Mouse (Mus musculus) kidney, postnatal 0 days (tissue): ENCODE results near the gene Ece1. TPM values are rescaled to one million over a fixed set of nuclear protein-coding genes. Genes with fewer than 3 reads are reported as not detected.

Source experiments
- ATAC-seq: fragments of 200-750 bp; cut with Nextera tagmentation; replicated peaks from 2 replicates; pipeline ENCODE4 v1.8.0; 2017; ENCODE audit warnings: low read depth, moderate number of reproducible peaks, moderate TSS enrichment, moderate library complexity; ENCODE audit not compliant: low FRiP score
- DNase-seq: peaks from one replicate; pipeline ENCODE4 v3.0.0-alpha.2; 2016; ENCODE audit warnings: low spot score
- H3K27ac ChIP-seq: fragments of 300-500 bp; sonication (generic); 2 replicates; pipeline ENCODE4 v1.5.1; 2014; ENCODE audit warnings: mild to moderate bottlenecking
- H3K27me3 ChIP-seq: fragments of 300-500 bp; sonication (generic); 2 replicates; pipeline ENCODE4 v1.6.1; 2014; ENCODE audit warnings: low read length, mixed read lengths; ENCODE audit not compliant: insufficient read depth
- H3K36me3 ChIP-seq: fragments of 300-500 bp; sonication (generic); 2 replicates; pipeline ENCODE4 v1.6.1; 2014; ENCODE audit warnings: low read length, mixed read lengths; ENCODE audit not compliant: insufficient read depth
- H3K4me1 ChIP-seq: fragments of 300-500 bp; sonication (generic); replicated peaks from 2 replicates; pipeline ENCODE4 v1.6.1; 2014; ENCODE audit warnings: antibody characterized with exemption, low read length, mixed read lengths; ENCODE audit not compliant: insufficient read depth
- H3K4me2 ChIP-seq: fragments of 300-500 bp; sonication (generic); 2 replicates; pipeline ENCODE4 v1.6.1; 2014; ENCODE audit warnings: mild to moderate bottlenecking, low read length, moderate library complexity, mixed read lengths
- H3K4me3 ChIP-seq: fragments of 300-500 bp; sonication (generic); replicated peaks from 2 replicates; pipeline ENCODE4 v1.5.1; 2014; ENCODE audit warnings: low read depth, low read length
- H3K9ac ChIP-seq: fragments of 300-500 bp; sonication (generic); 2 replicates; pipeline ENCODE4 v1.6.1; 2014; ENCODE audit warnings: low read depth, low read length
- H3K9me3 ChIP-seq: fragments of 300-500 bp; sonication (generic); replicated peaks from 2 replicates; pipeline ENCODE4 v1.6.1; 2016; ENCODE audit warnings: low read length, inconsistent platforms, mixed read lengths
- CTCF ChIP-seq: IDR thresholded peaks from 2 replicates; pipeline ENCODE4 v1.5.1; 2016; ENCODE audit warnings: antibody characterized with exemption, low read depth, mild to moderate bottlenecking, moderate library complexity
- WGBS: fragments of 180-500 bp; shearing (Covaris S2); extraction: QIAGEN DNeasy Blood & Tissue Kit; methylation state at CpG from one replicate; pipeline ENCODE4 v1.1.7; 2014; 5-methylcytosine and 5-hydroxymethylcytosine counted together
- polyA plus RNA-seq: library from polyadenylated mRNA; unstranded; fragments of >200 nt; fragmentation: Nextera tagmentation; extraction: Ambion mirVana; gene quantifications from 2 replicates; pipeline ENCODE4 v1.2.1, GENCODE M21; 2015

Ece1 gene
- polyA plus RNA-seq, 1 experiment from 2014 or later = 40.8 TPM

DNA sequence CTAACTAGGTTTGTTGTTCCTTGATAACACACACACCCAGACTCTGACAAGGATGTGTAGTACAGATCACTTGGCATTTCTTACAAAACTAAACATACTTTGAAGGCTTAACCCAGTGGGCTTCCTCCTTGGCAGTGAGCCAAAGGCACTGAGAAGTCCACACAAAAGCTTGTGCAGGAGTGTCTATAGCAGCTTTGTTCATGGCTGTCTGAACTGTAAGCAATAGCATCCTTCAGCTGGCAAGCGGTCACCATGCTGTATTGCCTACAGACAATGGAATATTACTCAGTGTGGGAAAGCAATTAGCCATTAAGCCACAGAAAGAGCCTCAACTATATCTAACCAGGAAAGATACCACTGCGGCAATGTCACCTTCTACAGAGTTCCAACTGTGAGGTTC, 42.5 kb upstream of the Ece1 start:
- 94% methylated on average over 2 of the region's 2 CpGs for WGBS
- Histone ChIP-seq H3K4me1 (no peaks in the 10 kb centered on the region), H3K9ac (no peak overlapping the region), H3K9me3 (no peaks in the 10 kb centered on the region), H3K4me3 (no peak overlapping the region), H3K27ac (no peak overlapping the region), H3K36me3 (no peaks in the 10 kb centered on the region), H3K4me2 (no peak overlapping the region), H3K27me3 (no peaks in the 10 kb centered on the region)
- ATAC-seq = no peak
- TF ChIP-seq CTCF = no peak
- no peak for DNase-seq

- Histone ChIP-seq H3K27me3 (no peaks in the 10 kb centered on the region), H3K4me2 (no peak overlapping the region), H3K9ac (no peak overlapping the region), H3K4me3 (no peak overlapping the region), H3K36me3 (no peaks in the 10 kb centered on the region), H3K4me1 (no peaks in the 10 kb centered on the region), H3K9me3 (no peaks in the 10 kb centered on the region), H3K27ac (no peak overlapping the region)
- TF ChIP-seq CTCF = no peak
- no peak for ATAC-seq
- no peak for DNase-seq
- WGBS = 58% methylated on average over 3 of the region's 3 CpGs
Observed at GRCm38 (mm10) chr4:137820721-137821120, 41.3 kb upstream of the Ece1 start.

DNA sequence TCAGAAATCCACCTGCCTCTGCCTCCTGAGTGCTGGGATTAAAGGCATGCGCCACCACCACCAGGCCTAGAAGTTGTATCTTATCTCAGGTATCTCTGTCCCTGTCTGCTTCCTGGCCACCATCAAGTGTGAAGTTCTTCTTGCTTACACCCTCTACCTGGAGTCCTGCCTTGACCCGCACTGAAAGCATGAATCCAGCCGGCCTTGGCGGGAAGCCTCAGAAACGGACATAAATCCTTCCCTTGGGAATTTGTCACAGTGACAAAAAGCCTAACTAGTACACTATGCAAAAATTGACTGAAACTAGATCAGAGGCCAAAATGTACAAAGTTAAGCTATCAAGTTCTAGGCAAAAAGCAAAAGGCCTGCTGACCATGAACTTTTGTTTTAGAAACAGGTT, 39.5 kb upstream of the Ece1 start:
- Histone ChIP-seq H3K4me1 (no peaks in the 10 kb centered on the region), H3K9me3 (no peaks in the 10 kb centered on the region), H3K27ac (no peak overlapping the region), H3K4me2 (no peak overlapping the region), H3K27me3 (no peaks in the 10 kb centered on the region), H3K4me3 (no peak overlapping the region), H3K9ac (no peak overlapping the region), H3K36me3 (no peaks in the 10 kb centered on the region)
- DNase-seq (no peak), ATAC-seq (no peak)
- no peak for TF ChIP-seq CTCF
- WGBS = 87% methylated on average over 5 of the region's 5 CpGs

DNA sequence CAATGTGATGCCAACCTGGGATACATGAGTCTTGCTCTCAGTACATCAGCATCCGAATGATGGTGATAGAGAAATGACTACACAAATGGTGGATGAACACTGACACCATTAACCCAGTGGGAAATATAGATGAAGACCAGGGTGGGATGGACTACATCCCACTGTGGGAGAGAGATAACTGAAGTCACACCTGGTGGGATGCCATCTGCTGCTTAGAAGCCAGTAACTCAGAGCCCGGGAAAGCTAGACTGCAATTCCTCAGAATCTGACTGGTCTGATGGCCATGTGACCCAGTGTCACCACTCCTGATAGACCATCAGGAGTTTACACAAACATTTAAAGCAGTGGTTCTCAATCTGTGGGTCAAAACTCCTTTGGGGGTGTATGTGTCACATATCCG, 38.5 kb upstream of the Ece1 start:
- ATAC-seq = no peak
- H3K9me3 ChIP-seq = no peaks in the 10 kb centered on the region
- H3K27me3 ChIP-seq = no peaks in the 10 kb centered on the region
- no peak for TF ChIP-seq CTCF
- H3K4me1 ChIP-seq = no peaks in the 10 kb centered on the region
- no peak for DNase-seq
- H3K4me2 ChIP-seq = no peak overlapping the region
- 81% methylated on average over 3 of the region's 3 CpGs for WGBS
- no peak overlapping the region for H3K9ac ChIP-seq
- no peaks in the 10 kb centered on the region for H3K36me3 ChIP-seq
- no peak overlapping the region for H3K4me3 ChIP-seq
- H3K27ac ChIP-seq = no peak overlapping the region

DNA sequence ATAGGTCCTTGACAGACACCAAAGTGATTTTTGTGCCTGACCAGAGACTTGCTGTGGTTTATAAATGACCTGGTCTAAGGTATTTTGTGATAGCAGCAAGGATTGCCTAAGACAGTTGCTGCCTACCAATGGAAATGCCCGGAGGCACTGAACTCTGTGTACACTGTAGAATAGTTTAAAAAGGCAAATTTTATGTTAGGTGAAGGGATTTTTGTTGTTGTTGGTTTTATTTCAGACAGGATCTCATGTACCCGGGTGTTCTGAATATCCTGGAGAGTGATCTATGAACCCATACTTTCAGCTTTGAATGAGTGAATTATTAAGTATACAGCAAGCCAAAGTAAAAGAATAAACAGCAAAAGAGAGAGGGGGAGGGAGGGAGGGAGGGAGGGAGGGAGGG, 37.2 kb upstream of the Ece1 start:
- DNase-seq = no peak
- Histone ChIP-seq H3K36me3 (no peaks in the 10 kb centered on the region), H3K9me3 (no peaks in the 10 kb centered on the region), H3K4me3 (no peak overlapping the region), H3K4me2 (no peak overlapping the region), H3K9ac (no peak overlapping the region), H3K27me3 (no peaks in the 10 kb centered on the region; the same call in 1 of the 2 replicates), H3K27ac (no peak overlapping the region), H3K4me1 (no peaks in the 10 kb centered on the region)
- TF ChIP-seq CTCF = no peak
- WGBS = 71% methylated on average over 2 of the region's 2 CpGs
- ATAC-seq = no peak

GRCm38 (mm10) chr4:137830380-137830779, 31.7 kb upstream of the Ece1 start:
- Histone ChIP-seq H3K27ac (no peak overlapping the region), H3K9me3 (no peaks in the 10 kb centered on the region), H3K36me3 (no peaks in the 10 kb centered on the region), H3K4me1 (no peaks in the 10 kb centered on the region), H3K9ac (no peak overlapping the region), H3K4me2 (no peak overlapping the region), H3K27me3 (no peaks in the 10 kb centered on the region; the same call in 1 of the 2 replicates), H3K4me3 (no peak overlapping the region)
- DNase-seq = no peak
- TF ChIP-seq CTCF = no peak
- ATAC-seq = no peak
- 18% methylated on average over 6 of the region's 6 CpGs for WGBS

GRCm38 (mm10) chr4:137831598-137831997, 30.4 kb upstream of the Ece1 start:
- Histone ChIP-seq H3K9ac (no peak overlapping the region), H3K4me1 (no peaks in the 10 kb centered on the region), H3K4me3 (no peak overlapping the region), H3K27me3 (no peaks in the 10 kb centered on the region; the same call in 1 of the 2 replicates), H3K27ac (no peak overlapping the region), H3K36me3 (no peaks in the 10 kb centered on the region), H3K9me3 (no peaks in the 10 kb centered on the region), H3K4me2 (no peak overlapping the region)
- TF ChIP-seq CTCF = no peak
- ATAC-seq (no peak), DNase-seq (no peak)
- WGBS = 68% methylated on average over 11 of the region's 11 CpGs
